Mouse (Mus musculus): ENCODE measurements around the gene S100a16. TPM values are rescaled to one million over a fixed set of nuclear protein-coding genes. Genes with fewer than 3 reads are reported as not detected.
A peak's percentile ranks its signal among the peaks of the same experiment; 100 is the strongest.

The S100a16 gene
- polyA plus RNA-seq, 1 experiment: 210 TPM

- Histone ChIP-seq H3ac (ENCODE audit: control insufficient read depth, insufficient read length) (no peak overlapping the region), H3K36me3 (ENCODE audit: control insufficient read depth, insufficient read depth) (no peaks in the 10 kb centered on the region), H3K4me2 (ENCODE audit: low read depth) (no peak overlapping the region), H3K79me2 (ENCODE audit: control insufficient read depth, insufficient read depth) (peaks cover 17% of the 10 kb centered on the region), H3K4me3 (no peak overlapping the region), H3K27me3 (ENCODE audit: control insufficient read depth, insufficient read depth, insufficient read length) (no peaks in the 10 kb centered on the region)
- TF ChIP-seq POLR2AphosphoS2 (IDR thresholded peaks at IDR 0.05; ENCODE audit: insufficient read length, low read depth): no peak
These were observed 1.6 kb upstream of the S100a16 start for GRCm38 (mm10) chr3:90535446-90535845.

- peak overlapping the region; percentile 96 for H3K4me2 ChIP-seq (ENCODE audit: low read depth)
- peak overlapping the region; percentile 67 for H3K4me3 ChIP-seq
- no peak for TF ChIP-seq SRF (IDR thresholded peaks at IDR 0.05; ENCODE audit: control insufficient read depth, insufficient read length, low read depth)
- no peaks in the 10 kb centered on the region for H3K27me3 ChIP-seq (ENCODE audit: control insufficient read depth, insufficient read depth, insufficient read length)
- peaks cover 22% of the 10 kb centered on the region for H3K79me2 ChIP-seq (ENCODE audit: control insufficient read depth, insufficient read depth)
- no peaks in the 10 kb centered on the region for H3K36me3 ChIP-seq (ENCODE audit: control insufficient read depth, insufficient read depth)
- H3ac ChIP-seq (ENCODE audit: control insufficient read depth, insufficient read length): peak overlapping the region; percentile 5
These were observed 847 bp downstream of the S100a16 start for GRCm38 (mm10) chr3:90537905-90538296.

GRCm38 (mm10) chr3:90540904-90541303 is 3.9 kb downstream of the S100a16 start:
- no peak for TF ChIP-seq MYOD1 (IDR thresholded peaks at IDR 0.05; ENCODE audit: control insufficient read depth in 1 of 3, insufficient read length in 2 of 3, low read depth in 2 of 3)
- TF ChIP-seq MYOG (IDR thresholded peaks at IDR 0.05; ENCODE audit: control insufficient read depth in 1 of 3, insufficient read depth in 1 of 3, insufficient read length in 2 of 3, low read depth in 2 of 3): no peak
- no peak for TF ChIP-seq REST (IDR thresholded peaks at IDR 0.05; ENCODE audit: insufficient read depth, insufficient read length)
- no peak for TF ChIP-seq TCF12 (IDR thresholded peaks at IDR 0.05; ENCODE audit: insufficient read depth, poor library complexity, severe bottlenecking)
- no peak for TF ChIP-seq E2F4 (IDR thresholded peaks at IDR 0.05; ENCODE audit: insufficient read depth)
- TF ChIP-seq SRF (IDR thresholded peaks at IDR 0.05; ENCODE audit: control insufficient read depth, insufficient read length, low read depth): no peak
- no peak for TF ChIP-seq CEBPB (IDR thresholded peaks at IDR 0.05; ENCODE audit: insufficient read depth, poor library complexity, severe bottlenecking)
- TF ChIP-seq USF1 (IDR thresholded peaks at IDR 0.05; ENCODE audit: low read depth): no peak
- no peak for TF ChIP-seq MAX (IDR thresholded peaks at IDR 0.05; ENCODE audit: low read depth)
- Histone ChIP-seq H3K4me3 (no peak overlapping the region), H3K79me2 (ENCODE audit: control insufficient read depth, insufficient read depth) (peaks cover 22% of the 10 kb centered on the region), H3ac (ENCODE audit: control insufficient read depth, insufficient read length) (no peak overlapping the region), H3K36me3 (ENCODE audit: control insufficient read depth, insufficient read depth) (no peaks in the 10 kb centered on the region), H3K4me2 (ENCODE audit: low read depth) (peak overlapping the region; percentile 13), H3K27me3 (ENCODE audit: control insufficient read depth, insufficient read depth, insufficient read length) (no peaks in the 10 kb centered on the region)

GRCm38 (mm10) chr3:90549676-90550420 is 12.8 kb downstream of the S100a16 start:
- Histone ChIP-seq H3K27me3 (ENCODE audit: control insufficient read depth, insufficient read depth, insufficient read length) (no peaks in the 10 kb centered on the region), H3K36me3 (ENCODE audit: control insufficient read depth, insufficient read depth) (no peaks in the 10 kb centered on the region), H3ac (ENCODE audit: control insufficient read depth, insufficient read length) (no peak overlapping the region), H3K4me3 (no peak overlapping the region), H3K79me2 (ENCODE audit: control insufficient read depth, insufficient read depth) (no peaks in the 10 kb centered on the region), H3K4me2 (ENCODE audit: low read depth) (peak overlapping the region; percentile 58)
- TF ChIP-seq SRF (IDR thresholded peaks at IDR 0.05; ENCODE audit: control insufficient read depth, insufficient read length, low read depth): no peak
- no peak for TF ChIP-seq TCF12 (IDR thresholded peaks at IDR 0.05; ENCODE audit: insufficient read depth, poor library complexity, severe bottlenecking)
- TF ChIP-seq CEBPB (IDR thresholded peaks at IDR 0.05; ENCODE audit: insufficient read depth, poor library complexity, severe bottlenecking): peak; percentile 76

DNA sequence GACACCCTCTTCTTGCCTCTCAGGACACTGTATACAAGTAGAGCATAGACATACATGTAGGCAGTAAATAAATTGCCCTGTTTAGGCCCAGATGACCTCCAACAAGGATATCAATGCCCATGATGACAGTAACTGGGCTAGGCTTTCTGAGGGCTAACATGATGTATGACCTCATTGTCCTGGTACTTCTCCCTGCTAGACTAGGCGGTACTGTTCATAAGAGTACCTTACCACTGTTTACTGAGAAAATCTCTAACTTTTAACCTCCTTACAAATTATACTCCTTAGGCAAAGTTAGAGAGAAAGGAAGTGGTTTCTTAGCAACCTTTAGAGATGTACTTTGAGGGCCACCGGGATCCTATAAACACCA is 13.4 kb downstream of the S100a16 start:
- no peaks in the 10 kb centered on the region for H3K79me2 ChIP-seq (ENCODE audit: control insufficient read depth, insufficient read depth)
- H3K27me3 ChIP-seq (ENCODE audit: control insufficient read depth, insufficient read depth, insufficient read length): no peaks in the 10 kb centered on the region
- H3K36me3 ChIP-seq (ENCODE audit: control insufficient read depth, insufficient read depth): no peaks in the 10 kb centered on the region
- no peak overlapping the region for H3ac ChIP-seq (ENCODE audit: control insufficient read depth, insufficient read length)
- TF ChIP-seq E2F4 (IDR thresholded peaks at IDR 0.05; ENCODE audit: insufficient read depth): no peak
- TF ChIP-seq CEBPB (IDR thresholded peaks at IDR 0.05; ENCODE audit: insufficient read depth, poor library complexity, severe bottlenecking): no peak
- no peak for TF ChIP-seq TCF12 (IDR thresholded peaks at IDR 0.05; ENCODE audit: insufficient read depth, poor library complexity, severe bottlenecking)
- no peak for TF ChIP-seq MAX (IDR thresholded peaks at IDR 0.05; ENCODE audit: low read depth)
- no peak for TF ChIP-seq POLR2AphosphoS2 (IDR thresholded peaks at IDR 0.05; ENCODE audit: insufficient read length, low read depth)
- TF ChIP-seq TCF3 (IDR thresholded peaks at IDR 0.05; ENCODE audit: insufficient read length, low read depth): no peak
- TF ChIP-seq USF1 (IDR thresholded peaks at IDR 0.05; ENCODE audit: low read depth): no peak
- TF ChIP-seq MYOD1 (IDR thresholded peaks at IDR 0.05; ENCODE audit: control insufficient read depth in 1 of 3, insufficient read length in 2 of 3, low read depth in 2 of 3): no peak
- H3K4me2 ChIP-seq (ENCODE audit: low read depth): peak overlapping the region; percentile 58
- H3K4me3 ChIP-seq: no peak overlapping the region

DNA sequence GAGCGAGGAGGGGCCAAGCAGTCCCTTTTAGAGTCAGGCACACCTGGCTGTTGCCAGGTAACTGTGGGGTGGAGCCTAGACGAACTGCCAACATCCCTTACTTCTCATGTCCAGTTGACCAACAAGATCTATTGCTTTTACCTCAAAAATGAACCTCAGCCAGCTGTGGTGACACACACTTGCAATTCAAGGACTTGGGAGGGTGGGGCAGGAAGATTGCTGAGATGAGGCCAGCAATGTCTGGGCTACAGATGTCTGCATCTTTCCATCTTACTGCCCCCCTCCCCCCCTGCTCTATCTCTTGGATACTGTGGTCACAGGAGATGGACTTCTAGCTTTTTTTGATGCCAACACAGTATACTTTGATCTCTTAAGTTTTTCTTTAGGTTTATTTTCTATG is 15.2 kb downstream of the S100a16 start:
- no peaks in the 10 kb centered on the region for H3K36me3 ChIP-seq (ENCODE audit: control insufficient read depth, insufficient read depth)
- TF ChIP-seq TCF12 (IDR thresholded peaks at IDR 0.05; ENCODE audit: insufficient read depth, poor library complexity, severe bottlenecking) (peak; percentile 28), POLR2A (IDR thresholded peaks at IDR 0.05; ENCODE audit: insufficient read length, low read depth) (no peak), REST (IDR thresholded peaks at IDR 0.05; ENCODE audit: insufficient read depth, insufficient read length) (no peak), CEBPB (IDR thresholded peaks at IDR 0.05; ENCODE audit: insufficient read depth, poor library complexity, severe bottlenecking) (peak; percentile 80), E2F4 (IDR thresholded peaks at IDR 0.05; ENCODE audit: insufficient read depth) (no peak), MAX (IDR thresholded peaks at IDR 0.05; ENCODE audit: low read depth) (no peak), MYOD1 (IDR thresholded peaks at IDR 0.05; ENCODE audit: control insufficient read depth in 1 of 3, insufficient read length in 2 of 3, low read depth in 2 of 3) (peak in 1 of 3 experiments; percentile 30), SRF (IDR thresholded peaks at IDR 0.05; ENCODE audit: control insufficient read depth, insufficient read length, low read depth) (no peak)
- H3K27me3 ChIP-seq (ENCODE audit: control insufficient read depth, insufficient read depth, insufficient read length): no peaks in the 10 kb centered on the region
- H3K4me2 ChIP-seq (ENCODE audit: low read depth): no peak overlapping the region
- H3K79me2 ChIP-seq (ENCODE audit: control insufficient read depth, insufficient read depth): no peaks in the 10 kb centered on the region
- H3K4me3 ChIP-seq: no peak overlapping the region
- H3ac ChIP-seq (ENCODE audit: control insufficient read depth, insufficient read length): no peak overlapping the region

Data from myocyte (in vitro differentiated cells).